Mouse (Mus musculus): ENCODE measurements around the gene Eif2d. TPM values are rescaled to one million over a fixed set of nuclear protein-coding genes. Genes with fewer than 3 reads are reported as not detected.

The Eif2d gene
- polyA plus RNA-seq, 1 experiment from 2014 or later, result 50.3 TPM

DNA sequence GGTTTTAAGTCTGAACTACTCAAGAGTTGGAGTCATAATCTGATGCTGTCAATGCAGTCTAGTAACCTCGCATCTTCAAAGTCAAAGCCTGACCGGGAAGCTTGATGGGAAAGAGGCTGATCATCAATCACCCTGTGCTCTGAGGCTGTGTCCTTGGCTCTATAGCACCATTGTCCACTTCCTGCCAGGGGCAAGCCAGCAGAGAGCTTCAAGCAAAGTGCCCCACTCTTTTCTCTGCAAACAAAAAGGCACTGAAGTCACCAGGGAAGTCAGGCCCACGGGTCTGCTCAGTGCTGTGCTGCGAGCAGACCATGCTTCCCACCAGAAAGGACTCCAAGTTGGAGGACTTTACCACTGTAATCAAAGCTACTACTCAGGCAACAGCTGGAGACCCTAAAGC, 24.3 kb downstream of the Eif2d start:
- H3K9ac ChIP-seq, result no peak overlapping the region
- no peaks in the 10 kb centered on the region for H3K4me1 ChIP-seq (replicated peaks; ENCODE audit: control insufficient read depth, insufficient read depth, low read length)
- peaks cover 83% of the 10 kb centered on the region for H3K36me3 ChIP-seq (replicated peaks; ENCODE audit: control insufficient read depth, insufficient read depth)
- no peak for DNase-seq (ENCODE audit: low spot score)
- no peak overlapping the region for H3K4me3 ChIP-seq (replicated peaks; ENCODE audit: low read length)
- 67% methylated on average over 4 of the region's 4 CpGs for WGBS
- ATAC-seq (ENCODE audit: low FRiP score), result no peak
- H3K27ac ChIP-seq, result no peak overlapping the region
- H3K4me2 ChIP-seq (replicated peaks), result no peak overlapping the region
- H3K27me3 ChIP-seq (ENCODE audit: control insufficient read depth, insufficient read depth, low read length), result no peaks in the 10 kb centered on the region
- H3K9me3 ChIP-seq (ENCODE audit: control insufficient read depth, low read length), result no peaks in the 10 kb centered on the region

DNA sequence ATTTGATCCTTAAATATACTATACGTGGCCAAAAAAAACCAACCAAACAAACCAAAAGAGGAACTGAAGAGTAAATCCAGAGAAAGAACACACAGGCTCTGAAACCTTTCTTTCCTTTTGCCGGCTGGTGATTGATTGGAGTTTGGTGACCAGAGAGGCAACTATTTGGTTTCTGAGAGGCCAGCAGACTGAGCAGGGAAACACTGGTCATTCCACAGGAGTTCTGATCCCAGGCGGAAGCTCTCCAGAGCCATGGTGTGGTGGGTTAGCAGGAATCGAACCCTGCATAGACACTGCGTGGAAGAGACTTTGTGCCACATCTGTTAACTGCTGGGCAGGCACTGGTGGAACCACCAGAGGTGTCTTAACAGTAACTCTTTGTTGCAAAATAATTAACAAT, 25.1 kb downstream of the Eif2d start:
- Histone ChIP-seq H3K9me3 (ENCODE audit: control insufficient read depth, low read length) (no peaks in the 10 kb centered on the region), H3K27me3 (ENCODE audit: control insufficient read depth, insufficient read depth, low read length) (no peaks in the 10 kb centered on the region), H3K4me3 (replicated peaks; ENCODE audit: low read length) (no peak overlapping the region), H3K27ac (no peak overlapping the region), H3K36me3 (replicated peaks; ENCODE audit: control insufficient read depth, insufficient read depth) (peaks cover 75% of the 10 kb centered on the region), H3K4me2 (replicated peaks) (no peak overlapping the region), H3K4me1 (replicated peaks; ENCODE audit: control insufficient read depth, insufficient read depth, low read length) (no peaks in the 10 kb centered on the region), H3K9ac (no peak overlapping the region)
- DNase-seq (ENCODE audit: low spot score) (no peak), ATAC-seq (ENCODE audit: low FRiP score) (no peak)
- WGBS, result 91% methylated on average over 5 of the region's 5 CpGs

DNA sequence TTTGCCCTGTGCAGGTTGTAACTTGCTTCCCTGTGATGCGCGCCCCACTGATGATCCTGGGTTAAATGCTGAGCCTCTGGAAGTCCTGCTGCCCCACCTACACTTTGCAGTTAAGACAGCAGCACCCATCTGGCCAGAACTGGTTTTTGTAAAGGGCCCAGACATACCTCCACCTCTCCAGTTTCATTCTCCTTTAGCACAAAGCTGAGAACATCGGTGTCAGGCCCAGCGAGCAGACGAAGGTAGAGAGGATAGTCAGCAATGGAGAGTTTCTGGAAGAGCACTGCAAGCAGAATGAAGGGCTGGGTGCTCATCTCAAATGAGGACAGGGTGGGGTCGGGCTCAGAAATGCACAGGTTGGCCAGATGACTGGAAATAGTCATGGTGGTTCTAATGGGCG, 27.4 kb downstream of the Eif2d start:
- Histone ChIP-seq H3K27me3 (ENCODE audit: control insufficient read depth, insufficient read depth, low read length) (no peaks in the 10 kb centered on the region), H3K4me2 (replicated peaks) (no peak overlapping the region), H3K4me3 (replicated peaks; ENCODE audit: low read length) (no peak overlapping the region), H3K4me1 (replicated peaks; ENCODE audit: control insufficient read depth, insufficient read depth, low read length) (no peaks in the 10 kb centered on the region), H3K27ac (no peak overlapping the region), H3K36me3 (replicated peaks; ENCODE audit: control insufficient read depth, insufficient read depth) (peaks cover 52% of the 10 kb centered on the region), H3K9me3 (ENCODE audit: control insufficient read depth, low read length) (no peaks in the 10 kb centered on the region), H3K9ac (no peak overlapping the region)
- no peak for DNase-seq (ENCODE audit: low spot score)
- no peak for ATAC-seq (ENCODE audit: low FRiP score)
- WGBS, result 96% methylated on average over 7 of the region's 7 CpGs

DNA sequence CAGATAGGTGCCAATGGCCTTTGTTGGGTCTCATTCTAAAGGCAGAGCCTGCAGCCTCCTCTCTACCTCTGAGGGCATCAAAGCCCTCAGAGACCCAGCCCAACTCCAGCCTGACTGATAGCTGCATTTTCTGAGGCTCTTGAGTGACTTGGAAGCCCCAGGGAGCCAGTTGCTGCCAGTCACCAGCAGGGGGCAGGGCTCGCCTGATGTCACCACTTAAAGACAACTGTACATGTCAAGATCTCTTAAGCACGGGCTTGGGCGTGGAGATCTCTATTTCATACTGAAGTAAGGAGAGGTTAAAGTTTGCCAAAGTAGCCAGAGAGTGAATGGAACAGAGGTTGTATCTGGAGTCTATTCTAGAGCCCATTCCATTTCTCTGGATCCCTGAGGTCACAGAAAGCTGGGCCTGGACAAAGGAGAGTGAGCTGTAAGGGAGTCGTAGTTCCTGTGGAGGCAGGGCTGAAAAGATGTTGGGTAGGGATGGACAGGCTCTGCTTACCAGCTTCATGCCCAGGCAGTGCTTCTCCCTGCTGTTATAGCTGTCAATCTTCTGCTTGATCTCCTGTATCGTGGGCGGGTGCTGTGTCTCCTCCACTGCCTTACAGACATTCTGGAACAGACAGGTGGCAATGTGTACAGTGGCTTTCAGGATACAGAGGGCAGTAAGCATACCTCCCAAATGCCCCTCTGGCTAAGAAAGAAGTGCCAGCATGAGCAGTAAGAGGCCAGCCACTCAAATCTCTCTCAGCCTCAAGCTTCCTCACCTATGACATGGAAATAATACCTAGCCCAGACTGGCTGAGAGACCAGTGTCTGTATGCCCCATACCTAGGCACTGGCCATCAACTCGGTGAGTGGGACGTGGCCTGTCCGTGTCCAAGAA, 28.9 kb downstream of the Eif2d start:
- no peaks in the 10 kb centered on the region for H3K27me3 ChIP-seq (ENCODE audit: control insufficient read depth, insufficient read depth, low read length)
- ATAC-seq (ENCODE audit: low FRiP score) (peak; percentile 57), DNase-seq (ENCODE audit: low spot score) (peak; percentile 81)
- WGBS, result 71% methylated on average over 9 of the region's 9 CpGs
- peaks cover 37% of the 10 kb centered on the region for H3K36me3 ChIP-seq (replicated peaks; ENCODE audit: control insufficient read depth, insufficient read depth)
- no peak overlapping the region for H3K4me2 ChIP-seq (replicated peaks)
- H3K27ac ChIP-seq, result no peak overlapping the region
- H3K4me3 ChIP-seq (replicated peaks; ENCODE audit: low read length), result no peak overlapping the region
- no peaks in the 10 kb centered on the region for H3K4me1 ChIP-seq (replicated peaks; ENCODE audit: control insufficient read depth, insufficient read depth, low read length)
- no peaks in the 10 kb centered on the region for H3K9me3 ChIP-seq (ENCODE audit: control insufficient read depth, low read length)
- no peak overlapping the region for H3K9ac ChIP-seq

DNA sequence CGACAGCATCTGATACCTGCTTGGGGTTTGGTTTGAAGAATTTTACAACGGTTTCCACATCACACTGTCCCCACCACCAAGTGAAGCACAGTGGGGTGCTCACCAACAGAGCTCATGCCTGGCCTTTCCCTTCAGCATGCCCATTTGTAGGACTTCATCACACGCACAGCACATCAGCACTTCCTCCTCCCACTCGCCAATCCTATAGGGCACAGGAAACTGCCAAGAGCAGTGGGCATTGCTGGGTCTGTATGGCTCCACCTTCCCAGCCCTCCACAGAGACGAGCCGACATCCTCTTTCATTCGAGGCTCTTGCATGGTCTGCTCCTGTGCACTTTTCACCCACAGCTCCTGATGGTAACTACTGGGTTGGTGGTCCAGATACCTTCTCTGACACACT, 30.2 kb downstream of the Eif2d start:
- H3K9ac ChIP-seq, result no peak overlapping the region
- no peaks in the 10 kb centered on the region for H3K9me3 ChIP-seq (ENCODE audit: control insufficient read depth, low read length)
- WGBS, result 88% methylated on average over 7 of the region's 7 CpGs
- no peaks in the 10 kb centered on the region for H3K4me1 ChIP-seq (replicated peaks; ENCODE audit: control insufficient read depth, insufficient read depth, low read length)
- H3K27me3 ChIP-seq (ENCODE audit: control insufficient read depth, insufficient read depth, low read length), result no peaks in the 10 kb centered on the region
- H3K27ac ChIP-seq, result no peak overlapping the region
- ATAC-seq (ENCODE audit: low FRiP score) (no peak), DNase-seq (ENCODE audit: low spot score) (no peak)
- no peak overlapping the region for H3K4me2 ChIP-seq (replicated peaks)
- H3K4me3 ChIP-seq (replicated peaks; ENCODE audit: low read length), result no peak overlapping the region
- peaks cover 25% of the 10 kb centered on the region for H3K36me3 ChIP-seq (replicated peaks; ENCODE audit: control insufficient read depth, insufficient read depth)

DNA sequence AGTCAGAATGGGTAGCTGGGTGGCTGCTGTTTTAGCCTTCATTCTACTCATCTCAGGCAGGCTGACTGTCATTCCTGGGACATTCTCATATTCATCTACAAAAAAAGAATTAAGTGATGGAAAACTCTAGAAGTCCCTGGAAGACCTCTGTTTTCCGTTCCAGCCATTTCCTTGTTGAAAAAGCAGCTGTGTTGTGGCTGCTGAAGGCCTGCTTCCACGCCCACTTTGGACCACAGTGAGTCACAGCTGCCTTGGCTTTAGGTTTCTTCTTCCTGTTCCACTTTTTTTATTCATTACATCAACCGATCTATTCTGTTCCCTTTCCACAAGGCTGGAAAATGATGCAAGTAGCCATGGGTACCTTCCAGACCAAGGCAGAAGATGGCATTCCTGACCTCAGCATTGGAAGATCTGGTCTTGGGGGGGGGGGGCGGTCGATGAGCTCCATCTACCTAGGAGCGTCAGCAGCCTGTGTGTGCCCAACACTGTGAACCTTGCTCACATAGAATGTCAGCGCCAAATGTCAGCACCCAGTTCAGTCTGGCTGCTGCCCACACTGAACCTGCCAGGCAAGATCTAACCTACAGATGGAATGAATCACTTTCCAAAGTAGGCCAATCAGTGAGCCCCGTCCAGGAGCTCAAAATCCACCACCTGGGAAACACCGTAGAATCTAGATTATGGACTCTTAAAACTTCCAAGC, 31.4 kb downstream of the Eif2d start:
- Histone ChIP-seq H3K9me3 (ENCODE audit: control insufficient read depth, low read length) (no peaks in the 10 kb centered on the region), H3K27ac (no peak overlapping the region), H3K27me3 (ENCODE audit: control insufficient read depth, insufficient read depth, low read length) (no peaks in the 10 kb centered on the region), H3K4me3 (replicated peaks; ENCODE audit: low read length) (no peak overlapping the region), H3K9ac (no peak overlapping the region), H3K4me2 (replicated peaks) (no peak overlapping the region), H3K4me1 (replicated peaks; ENCODE audit: control insufficient read depth, insufficient read depth, low read length) (no peaks in the 10 kb centered on the region), H3K36me3 (replicated peaks; ENCODE audit: control insufficient read depth, insufficient read depth) (peaks cover 17% of the 10 kb centered on the region)
- 92% methylated on average over 9 of the region's 9 CpGs for WGBS
- DNase-seq (ENCODE audit: low spot score), result no peak
- ATAC-seq (ENCODE audit: low FRiP score), result no peak

DNA sequence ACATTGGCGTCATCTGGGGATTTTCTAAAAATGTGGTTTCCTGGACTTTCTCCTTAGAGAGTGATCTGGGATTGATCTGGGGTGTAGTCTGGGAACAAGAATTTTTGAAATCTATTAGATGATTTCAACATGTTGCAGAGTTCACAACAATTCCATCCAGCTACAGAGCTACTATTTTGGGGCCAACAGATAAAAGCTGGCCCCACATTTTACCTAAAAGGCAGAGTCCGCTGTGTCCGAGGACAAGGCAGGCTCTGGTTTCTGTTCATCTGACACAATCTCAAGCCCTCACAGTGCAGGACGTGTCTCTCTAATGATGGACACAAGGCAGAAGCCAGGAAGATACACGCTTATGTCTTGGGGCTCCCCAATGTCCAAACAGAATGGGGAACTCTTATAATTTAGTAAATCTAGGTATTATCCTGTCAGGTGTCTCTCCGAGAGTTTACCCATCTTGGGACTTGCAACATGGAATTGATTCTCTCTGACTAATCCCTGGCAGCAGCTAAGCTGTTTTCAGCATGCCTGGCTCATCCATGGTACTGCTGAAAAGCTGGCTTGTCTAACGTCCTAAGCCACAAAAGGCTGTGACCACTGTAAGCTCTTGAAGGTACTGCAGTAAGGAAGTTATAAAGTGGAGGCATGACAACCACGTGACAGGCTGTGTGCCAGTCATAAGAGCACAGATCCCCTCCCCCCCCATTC, 32.1 kb downstream of the Eif2d start:
- DNase-seq (ENCODE audit: low spot score), result no peak
- ATAC-seq (ENCODE audit: low FRiP score), result no peak
- H3K4me2 ChIP-seq (replicated peaks), result no peak overlapping the region
- H3K36me3 ChIP-seq (replicated peaks; ENCODE audit: control insufficient read depth, insufficient read depth), result peaks cover 10% of the 10 kb centered on the region
- no peak overlapping the region for H3K27ac ChIP-seq
- H3K4me3 ChIP-seq (replicated peaks; ENCODE audit: low read length), result no peak overlapping the region
- H3K9ac ChIP-seq, result no peak overlapping the region
- 85% methylated on average over 8 of the region's 8 CpGs for WGBS
- no peaks in the 10 kb centered on the region for H3K27me3 ChIP-seq (ENCODE audit: control insufficient read depth, insufficient read depth, low read length)
- no peaks in the 10 kb centered on the region for H3K4me1 ChIP-seq (replicated peaks; ENCODE audit: control insufficient read depth, insufficient read depth, low read length)
- H3K9me3 ChIP-seq (ENCODE audit: control insufficient read depth, low read length), result no peaks in the 10 kb centered on the region

DNA sequence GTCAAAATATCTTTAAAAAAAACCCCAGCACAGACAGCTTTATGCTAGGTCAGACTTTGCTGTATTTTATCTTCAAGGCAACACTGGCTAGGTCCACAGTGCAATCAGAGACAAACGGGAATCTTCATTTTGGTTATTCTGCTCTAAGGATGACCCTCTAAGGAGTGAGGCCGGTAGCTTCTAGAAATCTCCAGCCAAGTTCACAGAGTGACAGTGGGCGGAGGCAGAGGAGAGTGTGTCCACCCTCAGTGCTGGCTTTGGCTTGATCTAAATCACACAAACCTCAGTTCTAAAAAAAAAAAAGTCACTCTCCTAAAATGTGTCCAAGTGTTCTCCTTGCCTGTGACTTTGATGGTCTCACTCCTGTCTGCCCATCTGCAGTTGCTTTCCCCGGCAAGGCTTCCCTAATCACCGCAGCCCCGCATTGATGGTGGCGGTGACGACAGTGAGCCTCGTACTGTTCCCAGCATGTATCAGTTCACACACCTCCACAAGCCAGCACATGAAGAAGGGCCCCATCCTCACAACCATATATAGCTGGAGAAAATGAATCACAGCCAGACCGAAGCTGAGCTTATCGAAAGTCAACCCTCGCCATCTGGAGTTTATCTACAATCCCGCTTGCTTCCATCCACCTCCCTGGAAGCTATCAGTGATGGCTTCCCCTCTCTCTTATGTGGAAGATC, 33.0 kb downstream of the Eif2d start:
- Histone ChIP-seq H3K9me3 (ENCODE audit: control insufficient read depth, low read length) (no peaks in the 10 kb centered on the region), H3K9ac (no peak overlapping the region), H3K27me3 (ENCODE audit: control insufficient read depth, insufficient read depth, low read length) (no peaks in the 10 kb centered on the region), H3K4me3 (replicated peaks; ENCODE audit: low read length) (no peak overlapping the region), H3K4me2 (replicated peaks) (no peak overlapping the region), H3K4me1 (replicated peaks; ENCODE audit: control insufficient read depth, insufficient read depth, low read length) (no peaks in the 10 kb centered on the region), H3K36me3 (replicated peaks; ENCODE audit: control insufficient read depth, insufficient read depth) (peaks cover 2% of the 10 kb centered on the region; the same call in 1 of the 2 replicates), H3K27ac (no peak overlapping the region)
- DNase-seq (ENCODE audit: low spot score), result no peak
- 92% methylated on average over 13 of the region's 13 CpGs for WGBS
- ATAC-seq (ENCODE audit: low FRiP score), result no peak

DNA sequence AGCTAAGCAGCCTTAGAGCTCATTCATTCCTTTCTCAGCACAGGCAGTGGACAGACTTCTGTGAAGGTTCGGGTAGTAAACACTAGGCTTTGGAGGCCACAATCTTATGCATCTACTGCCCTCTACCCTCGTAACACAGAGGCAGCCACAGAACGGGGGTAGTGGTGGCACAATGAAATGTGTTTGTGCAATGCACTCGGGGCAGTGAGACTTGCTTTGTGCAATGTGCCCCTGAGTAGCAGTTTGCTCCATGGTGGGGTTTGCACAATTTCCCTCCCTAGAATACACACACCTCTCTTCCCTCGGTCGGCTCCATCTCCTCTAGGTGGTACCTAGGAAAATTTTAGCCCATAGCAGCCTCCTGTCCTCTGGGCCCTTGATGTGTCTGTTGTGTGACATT, 34.0 kb downstream of the Eif2d start:
- no peak overlapping the region for H3K9ac ChIP-seq
- no peaks in the 10 kb centered on the region for H3K9me3 ChIP-seq (ENCODE audit: control insufficient read depth, low read length)
- H3K27ac ChIP-seq, result no peak overlapping the region
- H3K36me3 ChIP-seq (replicated peaks; ENCODE audit: control insufficient read depth, insufficient read depth), result no peaks in the 10 kb centered on the region
- 82% methylated on average over 6 of the region's 6 CpGs for WGBS
- no peaks in the 10 kb centered on the region for H3K4me1 ChIP-seq (replicated peaks; ENCODE audit: control insufficient read depth, insufficient read depth, low read length)
- DNase-seq (ENCODE audit: low spot score) (no peak), ATAC-seq (ENCODE audit: low FRiP score) (no peak)
- no peak overlapping the region for H3K4me3 ChIP-seq (replicated peaks; ENCODE audit: low read length)
- H3K4me2 ChIP-seq (replicated peaks), result no peak overlapping the region
- no peaks in the 10 kb centered on the region for H3K27me3 ChIP-seq (ENCODE audit: control insufficient read depth, insufficient read depth, low read length)

Measured in hindbrain, embryonic 14.5 days (tissue).